Mouse (Mus musculus) brain, embryonic 14.5 days (tissue): ENCODE measurements at regions not wholly inside any gene's neighbourhood (a gene's known extent, or its start where the extent isn't known, plus 50 kb on each side); places are given as distances from the start of the nearest gene placed in this dataset.

Source experiments
- CTCF ChIP-seq: fragments of 200-500 bp; IDR thresholded peaks from 2 replicates; pipeline ENCODE4 v1.5.1; 2012; ENCODE audit warnings: inconsistent platforms, mild to moderate bottlenecking, moderate library complexity, borderline replicate concordance; ENCODE audit not compliant: insufficient read depth, insufficient read length; ENCODE audit errors: extremely low read depth
- POLR2A ChIP-seq: fragments of 200-500 bp; IDR thresholded peaks from 2 replicates; pipeline ENCODE4 v1.6.1; 2012; ENCODE audit warnings: mild to moderate bottlenecking, inconsistent platforms, borderline replicate concordance; ENCODE audit not compliant: poor library complexity, insufficient read depth, insufficient read length, severe bottlenecking; ENCODE audit errors: extremely low read depth

- TF ChIP-seq CTCF (no peak), POLR2A (no peak)
These were observed 441.6 kb downstream of the Inhba start for GRCm38 (mm10) chr13:16453234-16453633.
